Mouse (Mus musculus): ENCODE data around the gene Ceacam14. TPM values are rescaled to one million over a fixed set of nuclear protein-coding genes. Genes with fewer than 3 reads are reported as not detected.

Gene Ceacam14
- not detected for total RNA-seq (2021)
- long read RNA-seq, experiment 1, result 0 reads
- long read RNA-seq, experiment 2, result 0 reads

GRCm38 (mm10) chr7:17812333-17812732 is at the start of gene Ceacam14:
Gene Ceacam14 (plus strand): TSS chr7:17812633.
- DNase-seq (ENCODE audit: low spot score), result no peak

Other genes starting within 250 kb of the Ceacam14 start
- not detected for gene Ceacam5, start 99.4 kb upstream of the Ceacam14 start, total RNA-seq (2021)
- not detected for gene Gm5155, start 59.1 kb downstream of the Ceacam14 start, total RNA-seq (2021)
- gene Ceacam11, start 159.5 kb downstream of the Ceacam14 start, total RNA-seq (2021), result not detected
- gene Ceacam13, start 197.3 kb downstream of the Ceacam14 start, total RNA-seq (2021), result not detected